Mouse (Mus musculus) B cell, adult 2 months (primary cell): ENCODE measurements around the gene Rrm1.
"Not testable (repeated sequence)": the region's sequence is repeated elsewhere in the genome, so short reads cannot be mapped to it uniquely, and the experiment has no call there.

Experiments
- DNase-seq, 2 experiments: peaks; one replicate each; pipeline ENCODE4 v3.0.0; 2022

Rrm1 gene

DNA sequence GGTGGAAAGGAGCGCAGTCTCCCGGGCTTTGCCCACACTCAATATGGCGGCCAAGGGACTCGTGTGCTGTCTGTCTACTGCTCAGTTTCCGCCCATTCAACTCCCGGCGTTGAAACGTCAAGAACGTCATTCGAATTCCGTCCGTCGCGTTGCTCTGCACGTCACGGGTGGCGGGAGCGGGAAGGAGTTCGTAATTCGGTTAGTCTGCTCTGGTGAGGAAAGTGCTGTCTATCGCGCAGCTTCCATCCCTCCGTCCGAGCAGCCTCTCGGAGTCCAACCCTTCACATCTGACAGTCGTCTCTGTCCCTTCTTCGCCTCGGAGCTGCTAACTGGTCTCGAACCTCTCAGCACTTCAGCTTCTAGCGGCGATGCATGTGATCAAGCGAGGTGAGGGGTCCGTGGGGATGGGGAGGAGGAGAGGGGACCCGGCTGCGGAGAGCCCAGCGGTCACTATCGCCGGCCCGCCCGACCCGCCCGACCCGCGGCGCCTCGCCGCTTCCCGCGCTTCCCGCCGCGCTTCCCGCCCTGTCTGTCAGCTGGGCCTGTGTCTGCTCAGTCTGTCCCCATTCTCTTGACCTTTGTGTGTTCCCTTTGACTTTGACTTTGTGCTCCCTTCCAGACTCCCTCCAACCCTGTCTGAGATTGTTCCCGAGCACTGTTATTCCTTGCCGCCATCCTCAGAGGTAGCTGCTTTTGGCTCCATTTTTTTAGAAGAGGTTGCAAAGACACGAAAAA lies at the start of gene Rrm1:
Gene Rrm1, plus strand, starts transcription at position 39 of the 735 bp plus-strand sequence.
- peak; percentile 90 to 91 for DNase-seq

DNA sequence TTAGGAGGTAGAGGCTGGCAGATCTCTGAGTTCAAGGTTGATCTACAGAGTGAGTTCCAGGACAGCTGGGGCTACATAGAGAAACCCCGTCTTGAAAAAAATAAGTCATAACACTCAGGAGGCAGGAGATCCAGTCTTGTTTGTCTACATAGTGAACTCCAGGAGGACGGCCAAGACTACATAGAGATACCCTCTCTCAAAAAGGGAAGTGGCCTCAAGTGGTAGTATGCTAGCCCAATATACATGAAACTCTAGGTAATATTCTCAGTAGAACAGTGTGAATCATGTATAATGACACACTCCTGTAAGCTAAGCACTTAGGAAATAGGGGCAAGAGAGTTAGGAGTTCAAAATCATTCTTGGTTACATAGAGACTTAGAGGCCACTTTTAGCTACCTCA lies 47.6 kb upstream of the Rrm1 start:
- DNase-seq = no peak

DNA sequence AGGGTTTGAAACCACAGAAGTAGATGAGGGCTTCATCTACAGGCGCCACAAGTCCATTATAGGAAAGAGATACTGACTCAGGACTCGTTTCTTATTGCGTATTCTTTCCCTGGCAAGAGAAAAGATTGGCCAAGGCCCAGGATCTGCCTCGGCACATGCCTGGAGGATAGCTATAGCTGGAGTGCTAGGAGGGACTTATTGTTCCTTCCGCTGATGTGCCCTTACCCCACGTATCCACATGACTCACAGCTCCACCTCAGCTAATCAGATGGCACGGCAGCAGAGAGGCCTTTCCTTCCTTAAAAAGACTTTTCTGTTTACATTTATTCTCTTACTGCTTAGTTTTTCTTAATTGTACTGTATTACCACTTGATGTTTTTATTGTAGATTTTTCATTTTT lies 45.6 kb upstream of the Rrm1 start:
- DNase-seq = no peak

DNA sequence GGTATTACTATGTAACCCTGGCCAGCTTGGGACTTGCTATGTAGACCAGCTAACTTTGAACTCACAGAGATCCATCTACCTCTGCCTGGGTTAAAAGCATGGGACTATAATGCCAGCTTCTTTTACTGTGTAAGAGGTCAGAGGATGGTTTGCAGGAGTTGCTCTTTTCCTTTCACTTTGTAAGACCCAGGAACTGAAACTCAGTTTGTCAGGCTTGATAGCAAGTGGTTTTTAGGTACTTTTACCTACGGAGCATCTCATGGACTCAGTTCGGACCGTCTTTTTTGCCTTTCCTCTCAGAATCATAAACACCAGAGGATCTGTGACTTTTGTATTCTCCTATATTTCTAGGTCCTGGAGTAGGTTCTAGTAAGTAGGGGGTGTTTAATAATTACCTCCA lies 45.2 kb upstream of the Rrm1 start:
- DNase-seq = peak; percentile 18 to 19

DNA sequence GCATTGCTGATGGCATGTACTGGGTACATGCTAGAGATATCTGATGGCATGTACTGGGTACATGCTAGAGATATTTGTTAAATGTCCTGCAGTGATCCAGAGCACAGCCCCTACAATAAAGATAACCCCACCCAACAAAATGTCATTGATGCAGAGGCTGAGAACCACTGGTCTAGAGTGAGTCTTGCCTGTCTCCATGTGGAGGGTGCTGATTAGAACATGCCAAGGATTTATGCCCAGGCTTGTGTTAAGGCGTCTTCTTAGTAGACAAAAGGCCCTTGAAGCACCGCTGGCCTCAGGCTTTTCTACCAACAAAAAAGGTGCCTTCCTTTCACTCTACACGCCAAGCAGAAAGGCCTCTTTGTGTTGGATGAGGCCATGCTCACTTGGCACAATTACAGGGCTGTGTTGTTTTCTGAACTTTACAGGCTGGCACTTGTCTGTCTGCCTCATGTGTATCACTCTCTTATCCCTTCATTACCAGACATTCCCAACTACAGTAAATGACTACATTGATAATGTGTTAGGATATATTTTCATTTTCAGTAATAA lies 42.2 kb upstream of the Rrm1 start:
- no peak for DNase-seq

DNA sequence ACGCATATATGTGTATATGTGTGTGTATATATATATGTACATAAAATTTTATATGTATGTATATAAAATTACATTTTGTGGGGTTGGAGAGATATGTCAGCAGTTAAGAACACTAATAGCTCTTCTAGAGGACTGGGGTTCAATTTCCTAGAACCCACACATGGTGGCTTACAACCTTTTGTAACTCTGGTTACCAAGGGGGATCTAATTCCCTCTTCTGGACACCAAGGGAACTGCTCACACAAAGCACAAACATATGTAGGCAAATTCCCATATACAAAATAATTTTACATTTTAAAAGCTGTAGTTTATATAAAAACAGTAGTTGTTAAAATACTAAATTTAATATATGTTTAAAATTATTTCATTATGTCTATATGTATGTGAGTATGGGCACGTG lies 37.4 kb upstream of the Rrm1 start:
- no peak for DNase-seq

DNA sequence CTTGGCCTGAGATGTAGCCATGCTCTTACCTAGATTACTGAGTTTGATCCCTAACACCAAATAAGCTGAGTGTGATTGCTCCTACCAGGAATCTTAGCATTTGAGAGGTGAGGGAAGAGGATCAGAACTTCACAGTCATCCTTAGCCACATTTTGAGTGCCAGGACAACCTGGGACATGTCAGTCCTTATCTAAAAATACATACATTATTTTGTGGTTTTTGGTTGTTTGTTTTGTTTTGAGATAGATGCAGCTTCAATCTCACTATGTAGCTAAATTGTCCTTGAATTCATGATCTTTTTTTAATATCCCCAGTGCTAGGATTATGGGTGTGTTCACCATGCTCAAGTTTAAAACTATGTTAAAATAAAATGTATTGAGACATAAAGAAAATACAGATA lies 34.1 kb upstream of the Rrm1 start:
- no peak for DNase-seq

DNA sequence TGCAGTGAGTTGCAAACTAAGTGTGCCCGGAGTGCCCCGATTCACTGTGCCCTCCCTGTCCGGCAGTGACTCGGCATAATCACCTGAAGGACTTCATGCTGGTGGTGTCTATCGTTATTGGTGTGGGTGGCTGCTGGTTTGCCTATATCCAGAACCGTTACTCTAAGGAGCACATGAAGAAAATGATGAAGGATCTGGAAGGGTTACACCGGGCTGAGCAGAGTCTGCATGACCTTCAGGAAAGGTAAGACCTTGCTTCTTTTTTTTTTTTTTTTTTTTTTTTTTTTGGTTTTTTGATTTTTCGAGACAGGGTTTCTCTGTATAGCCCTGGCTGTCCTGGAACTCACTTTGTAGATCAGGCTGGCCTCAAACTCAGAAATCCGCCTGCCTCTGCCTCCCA lies 26.2 kb upstream of the Rrm1 start:
- DNase-seq = not testable (repeated sequence)

DNA sequence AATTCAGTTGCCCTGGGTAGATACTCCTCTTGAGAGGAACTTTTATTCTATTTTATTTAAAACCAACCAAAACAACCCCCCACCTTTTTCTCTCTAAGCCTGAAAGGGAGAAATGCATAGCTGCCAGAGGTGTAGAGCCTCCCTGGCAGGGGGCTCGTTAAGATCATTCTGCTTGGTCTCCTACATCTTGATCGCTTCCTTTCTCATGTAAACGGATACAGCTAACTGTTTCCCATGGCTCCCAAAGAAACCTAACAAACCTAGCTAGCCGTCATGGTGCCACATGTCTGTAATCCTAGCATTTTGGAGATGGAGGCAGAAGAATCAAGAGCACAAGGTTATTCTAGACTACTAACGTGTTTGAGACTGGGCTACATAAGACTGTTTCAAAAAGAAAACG lies 25.7 kb upstream of the Rrm1 start:
- DNase-seq = no peak

DNA sequence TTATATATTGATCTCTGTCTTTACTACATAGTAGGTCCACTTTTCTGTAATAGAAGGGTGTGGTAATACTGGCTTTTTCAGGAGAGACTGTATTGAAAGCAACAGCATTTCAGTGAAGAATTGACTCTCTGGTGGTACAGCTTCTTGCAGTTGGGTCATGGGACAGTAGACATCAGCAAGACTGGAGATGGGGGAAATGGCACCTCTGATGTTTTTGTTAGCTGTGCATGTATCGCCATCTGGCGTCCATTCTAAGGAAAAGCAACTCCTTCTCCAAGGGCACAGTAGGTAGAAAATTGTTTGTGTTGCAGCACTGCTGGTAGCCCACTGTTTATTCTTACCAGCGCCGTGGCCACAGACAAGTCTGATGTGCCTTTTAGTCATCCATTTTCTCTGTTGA lies 24.1 kb upstream of the Rrm1 start:
- DNase-seq = peak; percentile 66 to 69

DNA sequence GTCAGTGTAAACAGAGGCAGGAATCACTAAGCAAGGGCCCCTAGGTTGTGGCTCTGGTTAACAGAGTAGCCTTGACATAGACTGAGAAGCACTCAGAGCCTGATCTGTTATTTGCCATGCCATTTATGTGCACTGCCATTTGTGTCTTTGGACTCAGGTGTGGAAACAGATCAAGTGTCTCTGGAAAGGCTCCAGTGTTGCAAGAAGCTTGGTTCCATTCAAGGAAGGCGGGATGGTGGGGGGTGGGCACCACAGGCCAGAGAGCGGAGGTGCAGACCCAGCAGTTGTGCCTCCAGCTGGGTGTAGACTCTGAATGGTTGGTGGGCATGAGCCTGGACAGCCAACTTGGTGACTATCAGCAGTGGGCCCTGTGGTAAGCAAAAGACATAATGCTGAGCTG lies 19.5 kb upstream of the Rrm1 start:
- DNase-seq = no peak

DNA sequence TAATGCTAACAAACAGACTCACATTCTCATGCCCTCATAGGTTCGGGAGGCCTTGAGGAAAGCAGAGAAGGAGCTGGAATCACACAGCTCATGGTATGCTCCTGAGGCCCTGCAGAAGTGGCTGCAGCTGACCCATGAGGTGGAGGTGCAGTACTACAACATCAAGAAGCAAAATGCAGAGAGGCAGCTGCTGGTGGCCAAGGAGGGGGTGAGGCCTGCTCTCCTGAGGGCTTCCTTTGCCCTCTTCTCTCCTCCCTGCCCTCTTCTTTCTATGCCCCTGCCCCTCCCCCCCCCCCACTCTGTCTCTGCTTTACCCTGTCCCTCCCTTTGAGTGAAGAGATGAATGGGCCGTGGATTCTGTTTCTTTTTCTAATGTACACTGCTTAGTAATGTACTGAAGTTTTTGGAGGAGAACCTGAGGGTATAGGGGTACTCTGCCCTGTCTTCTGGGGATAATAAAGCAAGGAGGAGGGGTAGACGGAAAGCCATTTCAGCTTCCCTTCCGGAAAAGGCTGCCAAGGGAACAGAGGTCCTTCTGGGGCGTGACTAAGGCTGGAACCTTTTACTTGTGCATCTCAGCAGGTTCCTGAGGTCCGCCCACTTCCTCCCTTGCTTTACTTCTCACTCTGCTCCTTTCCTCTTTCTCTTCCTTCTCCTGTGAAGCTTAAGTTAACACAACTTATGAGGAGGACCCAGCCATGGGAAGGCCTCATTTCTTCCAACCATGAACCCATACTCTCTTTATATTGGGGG lies 15.4 kb upstream of the Rrm1 start:
- DNase-seq = no peak

DNA sequence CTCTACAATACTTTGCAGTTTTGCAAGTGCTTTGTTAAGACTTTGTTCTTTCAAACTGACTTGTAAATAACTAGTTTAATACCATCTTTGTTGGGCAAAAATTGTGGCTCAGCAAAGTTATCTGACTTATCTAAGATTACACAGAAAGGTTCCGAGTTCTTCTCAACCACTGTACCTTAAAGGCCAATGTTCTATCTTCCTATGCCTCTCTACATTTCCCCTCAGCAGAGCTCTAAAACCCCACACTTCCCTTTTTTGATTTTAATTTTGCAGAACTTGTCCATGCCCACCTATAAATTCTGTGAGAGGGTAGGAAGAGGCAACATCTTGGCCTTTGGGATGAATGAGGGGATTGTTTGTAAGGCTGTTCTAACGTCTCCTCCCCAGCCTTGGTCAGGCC lies 7.2 kb upstream of the Rrm1 start:
- no peak for DNase-seq

DNA sequence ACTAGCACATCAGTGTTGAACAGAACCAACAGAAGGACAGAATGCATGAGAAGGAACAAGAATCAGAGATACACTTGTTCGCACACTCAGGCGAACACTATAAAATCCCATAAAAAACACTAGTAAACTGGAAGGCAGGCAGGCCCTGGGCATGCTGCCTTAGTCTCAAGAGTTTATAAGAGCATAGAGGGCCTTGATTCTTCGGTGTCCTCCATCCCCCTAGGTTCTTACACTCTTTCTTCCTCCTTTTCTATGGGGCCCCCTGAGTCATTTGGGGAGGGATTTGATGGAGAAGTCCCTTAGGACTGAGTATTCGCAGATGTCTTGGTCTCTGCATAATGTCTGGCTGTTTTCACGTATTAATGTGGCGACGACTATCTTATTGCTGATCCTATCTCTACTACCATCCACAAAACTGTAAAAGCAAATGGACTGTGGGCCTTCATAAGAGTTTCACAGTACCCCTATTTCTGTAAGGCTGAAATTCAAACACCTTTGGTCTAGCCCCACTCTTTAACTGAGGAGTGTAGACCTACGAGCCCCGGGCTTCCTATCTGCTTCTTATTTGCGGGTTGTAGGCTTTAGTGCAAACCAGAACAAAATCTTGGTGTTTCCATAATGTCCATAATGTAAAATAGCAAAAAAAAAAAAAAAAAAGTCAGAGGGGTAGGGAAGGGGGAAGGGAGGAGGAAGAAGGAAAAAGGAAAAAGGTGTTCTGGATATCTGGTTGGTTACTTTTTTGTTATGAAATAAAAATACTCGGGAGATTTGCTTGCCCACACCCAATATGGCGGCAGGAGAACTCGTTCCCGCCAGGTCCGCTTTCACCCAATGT lies 456 bp upstream of the Rrm1 start:
- no peak for DNase-seq

DNA sequence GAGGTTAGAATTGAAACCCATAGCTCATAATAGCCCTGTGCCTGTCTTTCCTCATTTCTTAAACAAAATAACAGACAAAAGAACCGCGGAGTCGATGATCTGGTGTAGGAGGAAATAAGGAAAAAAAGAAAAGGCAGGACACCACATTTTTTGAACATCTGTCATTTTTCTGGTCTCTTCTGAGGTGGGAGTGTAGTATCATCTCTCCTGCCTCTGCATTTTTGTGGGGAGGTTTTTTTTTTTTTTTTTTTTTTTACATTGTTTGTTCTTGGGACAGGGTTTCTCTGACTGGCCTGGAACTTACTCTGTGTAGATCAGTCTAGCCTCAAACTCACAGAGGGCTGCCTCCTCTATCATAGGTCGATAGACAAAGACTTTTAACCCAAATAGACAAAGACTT lies 937 bp downstream of the Rrm1 start:
- no peak for DNase-seq

DNA sequence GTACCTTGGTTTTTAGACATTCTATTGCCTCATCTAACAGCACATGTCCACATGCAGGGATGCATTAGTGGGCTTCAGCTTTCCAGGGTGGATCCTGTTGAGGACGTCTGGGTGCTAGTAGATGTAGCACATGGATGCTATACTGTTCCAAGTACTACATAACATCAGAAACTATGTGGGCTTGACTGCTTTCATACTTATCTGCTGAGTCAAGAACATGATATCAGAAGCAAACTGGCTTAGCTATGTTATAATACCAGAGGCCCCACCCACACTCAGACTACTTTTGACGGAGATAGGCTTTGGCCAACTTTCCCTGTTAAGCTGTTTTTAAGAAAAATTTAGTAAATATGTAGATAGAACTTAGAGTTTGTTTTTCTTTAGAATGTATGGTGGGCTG lies 2.8 kb downstream of the Rrm1 start:
- DNase-seq = no peak

DNA sequence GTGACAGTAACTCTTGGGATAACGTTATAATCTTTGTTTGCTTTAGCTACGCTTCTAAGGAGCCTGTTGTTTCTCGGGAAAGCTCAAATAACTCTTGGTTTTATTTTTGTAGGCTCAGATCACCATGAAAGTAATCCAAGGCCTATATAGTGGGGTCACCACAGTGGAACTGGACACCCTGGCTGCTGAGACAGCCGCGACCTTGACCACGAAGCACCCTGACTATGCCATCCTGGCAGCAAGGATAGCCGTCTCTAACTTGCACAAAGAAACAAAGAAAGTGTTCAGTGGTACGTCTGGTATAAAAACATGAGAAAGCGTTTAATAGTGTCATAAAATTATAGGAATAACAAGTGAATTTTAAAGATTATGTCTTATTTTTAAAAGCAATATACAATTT lies 4.9 kb downstream of the Rrm1 start:
- no peak for DNase-seq

DNA sequence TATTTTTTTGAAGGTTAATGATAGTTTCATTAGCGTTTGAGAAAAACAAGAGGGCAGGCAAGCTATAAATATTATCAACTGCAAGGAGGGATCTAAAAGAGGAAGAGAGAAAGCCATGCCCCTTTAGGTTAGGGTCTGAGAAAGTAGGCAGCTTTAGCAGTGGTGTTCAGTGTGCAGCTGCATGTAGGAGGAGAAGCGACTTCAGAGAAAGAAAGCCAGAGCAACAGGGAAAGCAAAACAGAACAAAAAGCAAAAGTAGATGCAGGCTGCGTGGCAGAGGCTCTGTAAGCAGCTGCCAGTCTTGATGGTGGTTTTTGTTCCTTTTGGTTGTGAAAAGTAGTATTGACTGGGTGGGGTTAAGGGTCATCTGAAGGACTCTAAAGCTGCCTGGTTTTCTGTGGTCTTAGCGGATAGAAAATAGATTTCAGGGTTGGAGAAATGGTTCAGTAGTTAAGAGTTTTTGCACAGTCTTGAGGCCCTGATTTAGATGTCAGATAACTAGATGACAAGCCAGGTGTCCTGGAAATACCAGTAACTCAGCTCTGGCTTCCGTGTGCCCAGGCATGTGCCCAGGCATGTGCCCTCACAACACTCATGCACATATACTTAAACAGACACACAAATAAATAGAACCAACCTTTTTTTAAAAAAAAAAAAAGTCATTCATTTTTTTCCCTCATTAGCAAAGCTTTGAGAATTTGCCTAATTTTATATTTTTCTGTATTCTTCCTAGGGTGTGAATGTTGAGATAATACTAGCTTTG lies 17.3 kb downstream of the Rrm1 start:
- peak; percentile 24 to 26 for DNase-seq

DNA sequence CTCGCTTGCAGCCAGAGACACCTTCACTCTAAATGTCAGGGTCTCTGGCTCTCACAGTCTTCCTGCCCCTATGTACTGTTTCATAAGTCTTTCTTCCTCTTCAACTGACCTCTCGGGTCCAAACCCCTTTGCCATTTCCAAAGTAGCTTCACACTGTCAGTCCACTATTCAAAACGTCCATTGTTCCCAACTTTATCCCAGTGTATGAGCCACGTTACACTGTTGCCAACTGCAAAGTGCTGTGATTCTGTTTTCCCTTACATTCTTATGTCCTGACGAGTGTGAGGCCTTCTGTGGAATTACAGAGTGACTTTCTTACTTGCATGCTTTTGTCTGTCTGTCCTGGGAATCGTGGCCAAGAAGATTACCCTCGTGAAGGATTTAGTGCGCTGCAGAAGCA lies 26.1 kb downstream of the Rrm1 start:
- DNase-seq = no peak

DNA sequence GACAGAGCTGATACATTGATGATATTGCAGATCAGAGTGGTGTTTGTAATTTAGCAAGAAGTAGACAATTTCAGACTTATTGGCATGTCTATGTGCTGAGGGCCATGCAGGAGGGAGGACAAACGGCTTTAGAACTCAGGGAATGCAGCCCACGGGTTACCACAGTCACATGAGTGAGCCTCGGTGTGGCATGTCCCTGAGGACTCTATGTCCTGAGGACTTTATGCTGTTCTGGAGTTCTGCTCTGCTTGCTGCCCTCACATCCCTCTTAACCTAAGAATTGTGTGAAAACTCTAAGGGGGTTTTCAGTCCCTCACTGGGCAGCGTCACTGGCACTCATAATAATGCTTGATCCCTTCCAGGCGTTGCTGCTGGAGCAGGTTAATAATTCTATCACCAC lies 31.2 kb downstream of the Rrm1 start:
- no peak for DNase-seq

DNA sequence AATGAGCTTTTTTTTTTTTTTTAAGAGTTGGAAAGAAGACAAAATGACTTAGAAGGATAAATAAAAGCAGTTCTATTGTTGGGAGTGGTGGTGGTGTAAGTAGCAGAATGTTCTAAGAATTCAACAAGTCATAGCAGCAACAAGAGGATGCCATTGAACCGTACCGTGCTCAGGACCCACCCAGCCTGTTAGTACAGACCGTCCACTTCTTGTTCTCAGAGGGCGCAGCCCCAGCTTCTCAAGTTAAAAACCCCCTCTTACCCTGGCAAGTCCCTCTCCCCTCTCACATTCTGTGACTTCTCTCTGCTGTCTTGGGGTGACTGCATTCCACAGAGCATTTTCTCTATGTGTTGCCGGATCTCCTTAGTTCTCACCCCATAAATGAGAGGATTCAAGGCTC lies 35.1 kb downstream of the Rrm1 start:
- no peak for DNase-seq

DNA sequence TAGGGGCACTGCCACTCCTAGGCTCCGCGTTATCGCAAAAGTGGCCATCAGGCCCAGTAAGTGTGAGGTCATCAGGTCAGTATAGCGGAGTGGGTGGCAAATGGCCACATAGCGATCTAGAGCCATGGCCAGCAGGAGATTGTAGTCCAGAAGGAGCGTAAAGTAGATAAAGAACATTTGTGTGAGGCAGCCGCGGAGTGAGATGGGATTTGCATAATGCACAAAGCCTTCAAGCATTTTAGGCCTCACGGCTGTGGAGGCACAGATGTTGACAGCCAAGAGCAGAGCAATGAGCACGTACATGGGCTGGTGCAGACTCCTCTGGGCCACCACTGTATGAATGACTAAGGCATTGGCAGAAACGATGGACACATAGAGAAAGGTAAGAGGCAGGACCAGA lies 35.9 kb downstream of the Rrm1 start:
- no peak for DNase-seq

DNA sequence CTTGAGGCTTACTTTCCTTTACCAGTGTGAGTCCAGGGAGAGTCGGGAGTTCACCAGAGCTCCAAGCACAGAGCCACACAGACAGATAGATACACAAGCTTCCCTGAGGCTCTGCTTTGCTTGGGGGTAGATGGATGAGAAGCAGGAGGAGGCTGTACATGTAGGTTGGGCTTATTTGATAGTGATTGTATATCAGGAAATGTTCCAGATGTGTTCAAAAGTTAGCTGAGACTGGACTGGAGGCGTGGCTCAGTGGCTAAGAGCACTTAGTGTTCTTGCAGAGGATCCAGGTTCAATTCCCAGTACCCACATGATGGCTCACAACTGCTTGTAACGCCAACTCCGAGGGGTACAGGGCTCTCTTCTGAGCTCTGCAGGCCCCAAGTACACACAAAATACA lies 36.9 kb downstream of the Rrm1 start:
- no peak for DNase-seq
